Mouse (Mus musculus) adrenal gland, postnatal 4 days (tissue): ENCODE data around the gene Olfr433. TPM values are rescaled to one million over a fixed set of nuclear protein-coding genes. Genes with fewer than 3 reads are reported as not detected.
"Not testable (repeated sequence)": the region's sequence is repeated elsewhere in the genome, so short reads cannot be mapped to it uniquely, and the experiment has no call there.

Experiments used
- DNase-seq, 2 experiments: peaks; one replicate each; pipeline ENCODE4 v3.0.0; 2021 to 2022; ENCODE audit warnings: low spot score in 2 of 2, mixed read lengths in 2 of 2
- long read RNA-seq, 2 experiments: library from polyadenylated mRNA; stranded (forward); transcript quantifications; one replicate each; pipeline ENCODE4 v2.0.0; 2021
- total RNA-seq, 2 experiments: library from RNA; stranded (reverse); gene quantifications; 2 replicates each; pipeline ENCODE4 v1.2.3; 2021

The Olfr433 gene
- total RNA-seq = not detected
- long read RNA-seq, experiment 1 = 0 reads
- long read RNA-seq, experiment 2 = 0 reads

DNA sequence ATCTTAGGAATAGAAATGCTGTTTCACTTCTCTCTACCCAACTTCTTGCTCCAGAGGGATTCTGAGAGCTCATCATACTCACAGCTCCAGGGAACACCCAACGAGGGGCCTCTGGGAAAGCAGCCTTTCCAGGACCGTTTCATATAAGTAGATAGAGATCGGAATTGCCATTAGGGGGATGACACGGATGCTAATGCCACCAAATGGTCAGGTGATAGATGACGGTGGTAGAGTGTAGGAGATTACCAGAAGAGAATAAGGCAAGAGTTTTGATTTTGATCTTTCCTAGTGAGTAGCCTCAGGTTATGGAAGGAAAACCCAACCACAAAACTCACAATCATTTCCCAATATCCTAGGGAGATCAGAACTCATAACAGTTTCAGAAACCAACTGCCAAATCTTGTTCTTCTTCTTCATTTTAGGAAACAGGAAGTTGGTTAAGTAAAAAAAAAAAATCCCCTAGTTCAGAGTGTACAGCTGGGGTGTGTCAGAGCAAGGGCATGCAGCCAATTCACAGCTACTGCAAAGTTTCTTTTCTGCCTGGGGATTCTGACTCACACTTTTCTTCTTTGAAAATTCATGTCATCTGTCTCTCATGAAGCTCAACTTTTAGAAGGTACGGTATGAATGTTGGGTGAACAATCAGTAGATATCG is at the start of gene Olfr433:
TSS of gene Olfr433 (plus strand) at position 183 of the 655 bp plus-strand sequence.
- no peak for DNase-seq

DNA sequence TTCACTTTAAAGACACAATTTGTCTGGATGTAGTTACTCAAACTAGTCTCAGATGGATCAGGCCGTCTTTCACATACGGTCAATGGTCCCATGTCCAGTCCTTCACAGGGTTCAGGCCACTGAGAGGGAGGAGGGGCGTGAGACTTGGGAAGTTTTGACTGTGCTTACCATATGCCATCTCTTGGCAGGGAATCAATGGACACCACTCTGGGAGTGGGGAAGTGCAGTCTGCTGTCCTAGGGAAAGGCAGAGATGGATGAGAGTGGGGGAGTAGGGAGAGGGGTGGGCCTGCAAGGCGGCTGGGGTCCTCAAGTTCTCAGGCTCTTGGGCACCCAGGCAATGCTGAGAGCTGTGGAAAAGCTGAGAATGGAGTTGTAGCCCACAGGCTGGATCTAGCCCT is 45.5 kb upstream of the Olfr433 start:
- DNase-seq = no peak

DNA sequence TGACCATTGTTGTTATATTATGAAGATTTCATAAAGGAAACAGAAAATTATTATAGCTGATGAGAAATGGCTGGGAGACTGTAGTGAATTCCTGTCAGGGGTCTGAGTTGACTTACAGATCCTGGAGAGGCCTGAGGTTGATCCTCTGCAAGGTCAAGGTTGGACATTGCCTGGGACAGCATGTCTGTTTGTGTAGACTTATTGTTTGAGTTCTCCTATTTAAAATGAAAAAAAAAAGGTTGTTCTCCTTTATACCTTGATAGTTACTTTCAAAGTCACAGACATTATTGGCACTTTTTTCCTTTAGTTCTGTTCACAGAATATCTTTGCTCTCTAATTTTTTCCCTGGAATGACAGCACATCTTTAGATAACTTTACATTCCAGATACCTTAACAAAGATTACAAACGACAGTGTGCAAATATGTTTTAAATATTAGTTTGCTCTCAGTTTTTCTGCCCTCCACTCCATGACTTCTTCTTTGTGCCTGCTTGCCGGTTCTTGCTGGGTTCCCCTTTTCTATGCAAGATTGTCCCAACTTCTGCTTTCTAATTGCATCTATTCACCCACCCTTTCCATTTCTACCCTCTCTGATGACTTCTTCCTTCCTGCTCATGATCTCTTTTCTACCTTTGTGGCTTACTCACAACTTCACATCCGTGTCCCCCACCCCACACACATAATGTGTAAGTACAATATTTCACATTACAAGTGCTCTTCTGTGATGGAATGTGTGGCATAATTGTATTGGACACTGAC is 36.0 kb upstream of the Olfr433 start:
- not testable (repeated sequence) for DNase-seq

DNA sequence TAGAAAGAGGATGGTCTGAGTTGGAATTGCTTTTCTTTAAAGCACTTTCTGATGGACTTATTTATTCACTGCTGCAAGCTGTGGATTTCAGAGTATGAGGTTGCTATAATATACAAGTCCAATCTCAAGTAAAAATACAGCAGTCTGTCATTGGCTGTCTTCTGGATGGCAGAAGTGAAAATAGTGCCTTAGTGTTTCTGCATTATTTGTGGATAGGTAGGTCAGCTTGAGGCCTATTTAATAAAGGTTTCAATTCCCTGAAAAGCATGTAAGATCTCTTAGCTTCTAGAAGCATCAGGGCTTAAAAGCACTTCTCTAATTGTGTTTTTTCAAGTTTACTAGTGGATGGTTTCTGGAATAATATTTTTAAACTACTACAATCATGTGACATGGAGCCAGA is 33.5 kb upstream of the Olfr433 start:
- not testable (repeated sequence) for DNase-seq

DNA sequence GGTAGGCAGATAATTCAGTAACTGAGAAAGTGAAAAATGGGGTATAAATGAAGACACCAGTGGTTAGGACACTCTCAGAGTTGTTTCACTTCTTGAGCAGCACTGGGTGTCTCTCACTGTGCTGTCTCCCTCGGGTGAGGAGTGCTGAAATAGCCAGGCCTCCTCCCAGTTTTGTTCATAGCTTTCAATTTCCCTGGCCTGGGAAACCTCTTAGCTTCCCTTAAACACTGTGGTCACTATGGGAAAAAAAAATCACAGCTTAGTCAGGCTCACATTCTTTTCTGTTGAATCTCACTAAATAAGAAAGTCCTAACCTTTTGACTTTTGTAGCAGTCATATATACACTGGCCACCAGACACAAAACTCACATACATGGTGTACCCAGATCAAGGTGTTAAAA is 8.8 kb upstream of the Olfr433 start, which contains the start of gene Ifi205:
TSS of gene Ifi205 (minus strand) at position 113 of the 400 bp plus-strand sequence.
- no peak for DNase-seq

DNA sequence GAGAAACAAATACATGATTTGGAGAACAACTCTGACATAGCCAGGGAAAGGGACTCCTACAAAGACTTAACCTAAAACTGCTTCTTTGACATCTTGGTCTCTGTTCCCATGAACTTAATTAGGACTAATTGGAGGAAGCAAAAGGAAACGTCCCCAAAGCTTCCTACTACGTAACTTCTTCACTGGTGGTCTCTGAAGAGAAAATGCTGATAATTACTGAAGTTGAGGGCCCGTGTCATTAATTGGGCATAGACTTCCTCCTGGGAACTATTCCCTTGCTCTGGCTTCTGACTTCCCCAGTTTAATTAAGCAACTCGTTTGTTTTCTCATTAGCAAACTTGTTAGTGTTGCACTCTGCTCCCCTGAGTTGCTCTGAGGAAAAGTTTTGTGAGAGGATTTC is 4.7 kb upstream of the Olfr433 start:
- no peak for DNase-seq

DNA sequence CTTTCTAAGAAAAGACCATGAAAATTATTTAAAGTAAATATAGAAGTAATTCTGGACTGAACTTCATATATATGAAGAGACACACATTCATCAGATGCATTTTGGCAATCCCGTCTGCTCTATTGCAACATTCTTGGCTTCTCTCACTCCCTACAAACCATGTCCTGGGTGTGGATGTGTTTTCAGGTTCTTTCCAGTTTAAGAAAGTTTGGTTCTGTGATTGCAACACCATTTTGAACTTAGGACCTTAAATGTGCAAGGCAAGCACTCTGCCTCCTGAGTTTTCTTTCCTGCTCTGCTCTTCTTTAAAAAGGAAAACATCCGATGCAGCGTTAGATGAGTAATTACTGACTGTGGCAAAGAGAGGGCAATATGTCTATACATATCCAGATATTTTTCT is 2.0 kb upstream of the Olfr433 start:
- DNase-seq = no peak

DNA sequence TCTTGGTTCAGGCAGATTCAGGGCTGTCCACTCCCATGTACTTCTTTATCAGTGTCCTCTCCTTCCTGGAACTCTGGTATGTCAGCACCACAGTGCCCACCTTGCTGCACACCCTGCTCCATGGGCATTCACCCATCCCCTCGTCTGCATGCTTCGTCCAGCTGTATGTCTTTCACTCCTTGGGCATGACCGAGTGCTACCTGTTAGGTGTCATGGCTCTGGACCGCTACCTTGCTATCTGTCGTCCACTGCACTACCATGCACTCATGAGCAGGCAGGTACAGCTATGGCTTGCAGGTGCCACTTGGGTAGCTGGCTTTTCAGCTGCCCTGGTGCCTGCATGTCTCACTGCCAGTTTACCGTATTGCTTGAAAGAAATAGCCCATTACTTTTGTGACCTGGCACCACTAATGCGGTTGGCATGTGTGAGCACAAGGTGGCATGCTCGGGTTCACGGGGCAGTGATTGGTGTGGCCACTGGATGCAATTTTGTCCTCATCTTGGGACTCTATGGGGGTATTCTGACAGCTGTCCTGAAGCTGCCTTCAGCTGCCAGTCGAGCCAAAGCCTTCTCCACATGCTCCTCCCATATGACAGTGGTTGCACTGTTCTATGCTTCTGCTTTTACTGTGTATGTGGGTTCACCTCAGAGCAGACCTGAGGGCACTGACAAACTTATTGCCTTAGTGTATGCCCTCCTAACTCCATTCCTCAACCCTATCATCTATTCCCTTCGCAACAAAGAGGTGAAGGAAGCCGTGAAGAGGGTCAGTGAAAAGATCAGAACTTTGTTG is 1.8 kb downstream of the Olfr433 start:
- DNase-seq = not testable (repeated sequence)

DNA sequence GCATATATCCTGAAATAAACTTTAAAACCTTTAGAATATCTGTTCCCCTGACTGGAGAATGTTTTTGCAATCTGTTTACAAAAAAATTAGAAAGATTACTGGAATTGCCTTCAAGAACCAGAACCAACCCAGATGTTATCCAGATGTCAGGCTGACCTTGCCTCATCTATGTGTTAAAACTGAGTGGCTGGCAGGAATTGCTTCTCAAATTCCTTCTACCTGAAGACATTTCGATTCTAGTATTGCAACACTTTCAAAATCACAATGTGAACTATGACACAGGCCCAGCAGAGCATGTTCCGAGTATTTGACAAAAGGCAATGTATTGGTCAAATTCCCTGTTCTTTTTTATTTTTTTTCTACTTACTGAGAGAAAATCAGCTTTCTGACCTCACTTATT is 3.9 kb downstream of the Olfr433 start:
- no peak for DNase-seq

DNA sequence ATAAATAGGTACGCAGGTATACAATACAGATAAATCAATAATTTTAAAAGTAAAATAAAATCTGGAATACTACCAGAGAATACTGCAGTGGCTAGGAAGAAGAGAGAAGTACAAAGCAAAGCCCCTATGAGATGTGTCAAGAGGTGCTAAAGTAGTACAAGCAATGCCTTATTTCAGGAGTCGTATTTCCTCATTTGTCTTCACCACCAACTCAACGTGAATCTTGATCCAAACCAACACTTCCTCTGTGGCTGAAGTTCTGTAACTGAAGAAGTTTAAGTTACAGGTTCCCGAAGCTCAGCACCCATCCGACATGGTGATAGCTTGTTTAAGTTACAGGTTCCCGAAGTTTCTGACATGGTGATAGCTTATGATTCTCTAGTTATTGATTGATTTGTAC is 7.7 kb downstream of the Olfr433 start:
- not testable (repeated sequence) for DNase-seq

DNA sequence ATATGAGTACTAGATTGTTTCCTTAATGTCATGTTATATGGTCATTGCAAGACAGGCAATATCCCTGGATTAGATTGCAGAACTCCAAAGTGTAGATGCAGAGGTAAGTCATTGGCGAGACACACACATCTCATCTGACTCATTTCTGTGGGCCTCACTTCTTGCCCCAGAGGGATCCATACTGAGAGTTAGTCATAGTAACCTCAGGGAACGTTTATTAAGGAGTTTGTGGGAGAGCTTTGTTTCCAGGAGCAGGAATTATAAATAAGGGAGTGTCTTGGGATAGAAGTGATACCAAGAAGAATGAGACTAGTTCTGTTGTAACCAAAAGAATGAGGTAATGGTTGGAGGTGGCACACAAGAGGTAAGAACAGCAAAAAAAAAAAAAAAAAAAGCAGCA is 8.4 kb downstream of the Olfr433 start, which contains the start of gene Olfr432:
TSS of gene Olfr432 (plus strand) at position 313 of the 400 bp plus-strand sequence.
- DNase-seq = no peak

DNA sequence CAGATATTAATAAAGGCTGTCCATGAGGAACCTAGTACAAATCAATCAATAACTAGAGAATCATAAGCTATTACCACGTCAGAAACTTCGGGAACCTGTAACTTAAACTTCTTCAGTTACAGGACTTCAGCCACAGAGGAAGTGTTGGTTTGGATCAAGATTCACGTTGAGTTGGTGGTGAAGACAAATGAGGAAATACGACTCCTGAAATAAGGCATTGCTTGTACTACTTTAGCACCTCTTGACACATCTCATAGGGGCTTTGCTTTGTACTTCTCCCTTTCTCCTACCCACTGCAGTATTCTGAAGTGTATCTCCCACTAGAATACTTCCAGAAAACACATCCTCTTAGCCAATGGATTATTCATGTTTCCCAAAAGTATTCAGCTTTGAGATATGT is 8.9 kb downstream of the Olfr433 start:
- DNase-seq = not testable (repeated sequence)

DNA sequence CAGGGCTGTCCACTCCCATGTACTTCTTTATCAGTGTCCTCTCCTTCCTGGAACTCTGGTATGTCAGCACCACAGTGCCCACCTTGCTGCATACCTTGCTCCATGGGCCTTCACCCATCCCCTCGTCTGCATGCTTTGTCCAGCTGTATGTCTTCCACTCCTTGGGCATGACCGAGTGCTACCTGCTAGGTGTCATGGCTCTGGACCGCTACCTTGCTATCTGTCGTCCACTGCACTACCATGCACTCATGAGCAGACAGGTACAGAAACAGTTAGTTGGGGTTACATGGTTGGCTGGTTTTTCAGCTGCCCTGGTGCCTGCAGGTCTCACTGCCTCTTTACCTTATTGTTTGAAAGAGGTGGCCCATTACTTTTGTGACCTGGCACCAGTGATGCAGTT is 10.0 kb downstream of the Olfr433 start:
- no peak for DNase-seq

DNA sequence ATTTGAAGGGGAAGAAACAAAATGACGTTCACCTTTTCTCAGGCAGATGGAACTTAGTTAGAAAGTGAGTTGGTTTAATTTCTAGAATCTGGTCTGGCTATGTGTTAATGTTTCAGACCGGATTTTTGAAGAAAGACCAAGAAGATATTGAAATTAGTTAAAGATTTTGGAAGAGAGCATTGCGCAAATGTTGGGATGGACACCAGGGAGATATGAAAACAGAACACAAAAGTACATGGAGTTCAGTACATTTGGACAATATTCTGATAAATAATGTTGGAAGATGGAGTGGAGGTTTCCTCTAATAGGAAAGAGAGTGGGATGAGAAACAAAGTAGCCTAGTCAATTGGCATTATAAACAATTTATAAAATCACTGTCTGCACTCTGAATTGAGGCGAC is 11.0 kb downstream of the Olfr433 start:
- no peak for DNase-seq

DNA sequence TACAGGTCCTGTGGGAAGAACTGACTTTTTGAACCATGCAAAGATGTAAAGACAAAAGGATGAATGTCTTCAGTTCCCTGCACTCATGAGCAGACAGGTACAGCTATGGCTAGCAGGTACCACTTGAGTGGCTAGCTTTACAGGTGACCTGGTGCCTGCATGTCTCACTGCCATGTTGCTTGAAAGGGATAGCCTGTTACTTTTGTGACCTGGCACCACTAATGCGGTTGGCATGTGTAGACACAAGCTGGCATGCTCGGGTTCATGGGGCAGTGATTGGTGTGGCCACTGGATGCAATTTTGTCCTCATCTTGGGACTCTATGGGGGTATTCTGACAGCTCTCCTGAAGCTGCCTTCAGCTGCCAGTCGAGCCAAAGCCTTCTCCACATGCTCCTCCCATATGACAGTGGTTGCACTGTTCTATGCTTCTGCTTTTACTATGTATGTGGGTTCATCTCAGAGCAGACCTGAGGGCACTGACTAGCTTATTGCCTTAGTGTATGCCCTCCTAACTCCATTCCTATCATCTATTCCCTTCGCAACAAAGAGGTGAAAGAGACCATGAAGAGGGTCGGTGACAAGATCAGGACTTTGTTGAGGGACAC is 11.5 kb downstream of the Olfr433 start:
- no peak for DNase-seq

DNA sequence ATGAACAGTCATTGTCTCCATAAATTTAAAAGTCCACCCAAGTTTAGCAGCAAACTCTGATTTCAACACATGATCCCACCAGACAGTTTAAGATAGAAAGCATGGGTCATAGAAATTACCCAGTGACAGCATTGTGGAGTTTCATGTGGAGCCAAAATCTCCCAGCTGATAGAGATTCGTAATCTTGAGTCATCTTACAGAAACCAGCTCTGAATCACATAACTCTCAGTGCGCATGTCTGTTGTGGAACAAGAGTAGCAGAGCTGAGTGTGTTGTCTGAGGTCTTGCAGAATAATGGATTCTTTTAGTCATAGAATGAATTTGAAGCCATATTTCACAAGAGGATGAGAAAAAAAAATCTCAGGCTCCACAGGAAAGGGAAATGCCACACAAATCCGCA is 12.5 kb downstream of the Olfr433 start:
- DNase-seq = no peak

DNA sequence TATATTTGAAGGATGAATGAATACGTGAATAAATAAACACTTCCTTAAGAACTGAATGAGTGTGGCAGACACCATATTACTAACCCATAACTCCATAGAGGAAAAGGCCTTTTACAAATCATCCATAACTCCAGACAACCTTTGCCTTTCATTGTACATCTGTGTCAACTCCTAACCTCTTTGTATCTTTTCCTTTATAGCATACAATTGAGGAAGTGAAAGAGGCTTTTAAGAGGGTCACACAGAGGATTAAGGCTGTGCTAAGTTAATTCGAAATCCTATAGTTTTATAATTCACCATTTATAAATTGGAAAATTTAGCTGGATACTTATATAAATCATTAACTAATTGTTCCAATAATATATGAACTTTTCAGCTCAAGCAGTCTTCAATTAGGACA is 14.7 kb downstream of the Olfr433 start:
- no peak for DNase-seq

DNA sequence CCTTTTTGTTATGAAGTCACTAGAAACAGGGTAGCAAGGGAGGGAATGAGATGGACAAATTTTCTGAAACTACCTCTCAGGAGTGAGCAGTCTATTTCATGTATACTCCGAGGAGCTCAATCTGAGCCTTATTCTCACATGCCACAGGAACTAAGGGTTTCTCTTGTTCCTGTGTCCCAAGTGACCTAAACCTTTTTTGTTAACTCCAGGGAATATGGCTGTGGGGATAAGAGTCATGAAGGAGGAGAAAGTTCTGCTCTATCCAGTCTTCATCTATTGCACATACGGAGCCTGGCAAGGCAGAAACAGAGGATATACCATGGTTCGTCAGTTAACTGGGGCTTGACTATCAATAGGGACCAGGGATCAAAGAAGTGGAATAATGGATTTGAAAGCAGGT is 25.8 kb downstream of the Olfr433 start, which contains the start of gene Olfr430:
TSS of gene Olfr430 (plus strand) at position 301 of the 400 bp plus-strand sequence.
- DNase-seq = no peak

DNA sequence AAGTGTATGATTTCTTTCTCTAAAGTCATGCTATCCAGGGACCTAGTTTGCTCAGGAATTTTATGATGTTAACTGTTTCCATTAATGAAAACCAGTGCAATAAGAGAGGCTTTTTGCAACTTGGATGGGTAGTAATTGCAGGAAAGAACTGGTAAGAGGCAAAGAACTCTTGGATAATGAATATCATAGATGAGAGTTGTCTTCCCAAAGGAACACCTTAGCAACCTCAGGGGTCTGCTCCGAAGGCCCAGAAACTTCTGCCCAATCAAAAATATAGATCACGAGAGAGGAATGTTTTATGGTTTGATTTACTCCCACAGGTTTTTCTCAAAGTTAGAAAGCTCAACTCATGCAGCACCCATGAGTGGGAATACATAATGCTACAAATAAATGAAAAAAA is 43.5 kb downstream of the Olfr433 start, which contains the start of gene Olfr429:
TSS of gene Olfr429 (plus strand) at position 301 of the 400 bp plus-strand sequence.
- no peak for DNase-seq
